Mouse (Mus musculus) cortical plate, adult 2 months (tissue): ENCODE measurements around the gene Ptprj.

Experiments used
- CTCF ChIP-seq: fragments of 200-500 bp; IDR thresholded peaks from 2 replicates; pipeline ENCODE4 v1.5.1; 2011; ENCODE audit warnings: mild to moderate bottlenecking, control low read depth, low read length; ENCODE audit not compliant: insufficient read depth; ENCODE audit errors: extremely low read depth
- POLR2A ChIP-seq: fragments of 200-500 bp; IDR thresholded peaks from 2 replicates; pipeline ENCODE4 v1.6.1; 2011; ENCODE audit warnings: mild to moderate bottlenecking, low read length, control low read depth; ENCODE audit not compliant: insufficient read depth; ENCODE audit errors: extremely low read depth

- TF ChIP-seq CTCF (no peak), POLR2A (no peak)
These were observed 90.6 kb downstream of the Ptprj start for GRCm38 (mm10) chr2:90489839-90490238.
